In genomic region chr3:109917926-109918694, GRCm38 (mm10) we compare ENCODE assay signal across 20 mouse cellular contexts.
DNase-seq lines count a peak whose midpoint lies in the region; ATAC-seq lines count a peak whose summit lies in the region.
"Had no signal": no experiment of that assay in that cellular context is flagged by ENCODE, and none has a peak within 500 bp of the region (broad histone marks: within the 10 kb centered on the region; RNA-seq: fewer than 3 reads in every experiment).

No protein-coding gene starts in this region.

- no peaks in the 10 kb centered on the region for H3K9me3 ChIP-seq in midbrain, embryonic 11.5 days (ENCODE audit: control insufficient read depth, low read length)
- no peaks in the 10 kb centered on the region for H3K9me3 ChIP-seq in neural tube, embryonic 11.5 days (ENCODE audit: control insufficient read depth, low read length)
- H3K9me3 ChIP-seq: embryonic facial prominence, embryonic 13.5 days; heart, embryonic 15.5 days; intestine, embryonic 15.5 days; kidney, embryonic 15.5 days had no signal

- 49% methylated on average over 8 of the region's 8 CpGs for WGBS in midbrain, embryonic 11.5 days
- WGBS in neural tube, embryonic 11.5 days = 42% methylated on average over 8 of the region's 8 CpGs

- intact Hi-C loops in gastrocnemius, postnatal 14 days (cut with DNase I; ENCODE audit: low total_unique reads) = no loop called here

- H3K27ac ChIP-seq in midbrain, embryonic 11.5 days (ENCODE audit: low read depth, low read length) = no peak overlapping the region
- 0 out of 2 replicates have a peak overlapping the region, but pooled peaks have one; percentile 58 for H3K27ac ChIP-seq in neural tube, embryonic 11.5 days (ENCODE audit: low read depth, low read length)
- H3K27ac ChIP-seq: embryonic facial prominence, embryonic 13.5 days; heart, adult 2 months; heart, embryonic 15.5 days; intestine, embryonic 15.5 days; kidney, embryonic 15.5 days had no signal

- no peaks in the 10 kb centered on the region for H3K27me3 ChIP-seq in midbrain, embryonic 11.5 days (ENCODE audit: control insufficient read depth, insufficient read depth, low read length)
- no peaks in the 10 kb centered on the region for H3K27me3 ChIP-seq in neural tube, embryonic 11.5 days (ENCODE audit: control insufficient read depth, insufficient read depth, low read length)
- H3K27me3 ChIP-seq: embryonic facial prominence, embryonic 13.5 days; intestine, embryonic 15.5 days; kidney, embryonic 15.5 days had no signal

- H3K9ac ChIP-seq in midbrain, embryonic 11.5 days (ENCODE audit: low read length) = no peak overlapping the region
- H3K9ac ChIP-seq in neural tube, embryonic 11.5 days (ENCODE audit: low read length) = no peak overlapping the region
- H3K9ac ChIP-seq: embryonic facial prominence, embryonic 13.5 days; heart, embryonic 15.5 days; intestine, embryonic 15.5 days; kidney, embryonic 15.5 days had no signal

- H3K36me3 ChIP-seq in midbrain, embryonic 11.5 days (ENCODE audit: control insufficient read depth, insufficient read depth, low read length) = no peaks in the 10 kb centered on the region
- no peaks in the 10 kb centered on the region for H3K36me3 ChIP-seq in neural tube, embryonic 11.5 days (ENCODE audit: control insufficient read depth, insufficient read depth, low read length)
- H3K36me3 ChIP-seq: embryonic facial prominence, embryonic 13.5 days; G1E; heart, embryonic 15.5 days; intestine, embryonic 15.5 days; kidney, embryonic 15.5 days had no signal

- ATAC-seq in midbrain, embryonic 11.5 days (ENCODE audit: low FRiP score) = no peak
- 0 out of 2 replicates have a peak, but pooled peaks have one; percentile 60 for ATAC-seq in neural tube, embryonic 11.5 days (ENCODE audit: insufficient read depth, low FRiP score, low TSS enrichment)
- no peak for ATAC-seq in cerebellum, adult (ENCODE audit: insufficient number of reproducible peaks, low FRiP score, low TSS enrichment)
- ATAC-seq: CD4-positive, CD25-positive, alpha-beta regulatory T cell, adult 4 months; intestine, embryonic 15.5 days had no signal

- no peak overlapping the region for H3K4me2 ChIP-seq in midbrain, embryonic 11.5 days
- no peak overlapping the region for H3K4me2 ChIP-seq in neural tube, embryonic 11.5 days (ENCODE audit: low read depth)
- H3K4me2 ChIP-seq: embryonic facial prominence, embryonic 13.5 days; heart, embryonic 15.5 days; intestine, embryonic 15.5 days; kidney, embryonic 15.5 days had no signal

- H3K4me3 ChIP-seq in midbrain, embryonic 11.5 days (ENCODE audit: low read depth, low read length) = no peak overlapping the region
- H3K4me3 ChIP-seq in neural tube, embryonic 11.5 days (ENCODE audit: low read depth, low read length) = no peak overlapping the region
- H3K4me3 ChIP-seq: embryonic facial prominence, embryonic 13.5 days; heart, adult 2 months; heart, embryonic 15.5 days; intestine, embryonic 15.5 days; kidney, embryonic 15.5 days had no signal

- peak; percentile 25 for DNase-seq in embryo, embryonic 10 days (ENCODE audit: low spot score)
- no peak for DNase-seq in embryo, embryonic 9.5 days (ENCODE audit: extremely low spot score)
- DNase-seq in brain, embryonic 18.5 days (ENCODE audit: low read depth, low spot score) = peak; percentile 18
- DNase-seq in midbrain, embryonic 11.5 days (ENCODE audit: low spot score, missing footprints) = peak; percentile 82
- DNase-seq in neural tube, embryonic 11.5 days (ENCODE audit: low spot score) = no peak
- DNase-seq in left cerebral cortex, adult 18-20 months (ENCODE audit: low spot score in 2 of 2) = no peak
- no peak for DNase-seq in gastrocnemius, postnatal 14 days
- DNase-seq: cerebellum, adult 11 months; heart, adult 2 months; liver; lung, adult 2 months; lung, postnatal 36 days; thymus, adult 18-20 months had no signal

- H3K4me1 ChIP-seq in midbrain, embryonic 11.5 days (ENCODE audit: control insufficient read depth, insufficient read depth, low read length) = peaks cover 4% of the 10 kb centered on the region
- peaks cover 7% of the 10 kb centered on the region; the same call in 1 of the 2 replicates for H3K4me1 ChIP-seq in neural tube, embryonic 11.5 days (ENCODE audit: control insufficient read depth, insufficient read depth, low read length)
- H3K4me1 ChIP-seq: heart, embryonic 15.5 days; intestine, embryonic 15.5 days had no signal

Comparison
In these comparisons a context has a peak if more than half of its experiments do, and no peak if none do; other contexts are left out.
1. DNase-seq: peak in embryo, embryonic 10 days (single experiment), brain, embryonic 18.5 days (single experiment) and midbrain, embryonic 11.5 days (single experiment); none in embryo, embryonic 9.5 days (single experiment), neural tube, embryonic 11.5 days (single experiment), left cerebral cortex, adult 18-20 months (0 of 2) and gastrocnemius, postnatal 14 days (single experiment).